Mouse (Mus musculus): ENCODE measurements around the gene Hmga2. TPM values are rescaled to one million over a fixed set of nuclear protein-coding genes. Genes with fewer than 3 reads are reported as not detected.

Gene Hmga2
- total and polyA plus RNA-seq, 2 experiments from 2014 or later: 0.24 to 0.52 TPM

- H3K36me3 ChIP-seq (ENCODE audit: insufficient read depth): no peaks in the 10 kb centered on the region
- H3K9me3 ChIP-seq (ENCODE audit: low read length): no peaks in the 10 kb centered on the region
- ATAC-seq: no peak
- no peak overlapping the region for H3K9ac ChIP-seq
- peak overlapping the region; percentile 21; the same call in 1 of the 2 replicates for H3K4me2 ChIP-seq (ENCODE audit: low read depth)
- no peak overlapping the region for H3K4me3 ChIP-seq (ENCODE audit: low read depth, low read length)
- 22% methylated on average over 28 of the region's 28 CpGs for WGBS
- no peak for TF ChIP-seq CTCF (IDR thresholded peaks at IDR 0.05; ENCODE audit: low read depth)
- peaks cover 13% of the 10 kb centered on the region for H3K27me3 ChIP-seq (ENCODE audit: insufficient read depth, low read length)
- no peak for DNase-seq
- no peak overlapping the region for H3K27ac ChIP-seq (ENCODE audit: low read depth, low read length)
- 0 out of 2 replicates have a peak, but pooled peaks cover 4% of the 10 kb centered on the region for H3K4me1 ChIP-seq (ENCODE audit: insufficient read depth)
Measured at GRCm38 (mm10) chr10:120390912-120391835, 85.1 kb downstream of the Hmga2 start.

- Histone ChIP-seq H3K4me1 (ENCODE audit: insufficient read depth) (0 out of 2 replicates have a peak, but pooled peaks cover 4% of the 10 kb centered on the region), H3K9me3 (ENCODE audit: low read length) (no peaks in the 10 kb centered on the region), H3K4me3 (ENCODE audit: low read depth, low read length) (no peak overlapping the region), H3K27ac (ENCODE audit: low read depth, low read length) (no peak overlapping the region), H3K4me2 (ENCODE audit: low read depth) (no peak overlapping the region), H3K36me3 (ENCODE audit: insufficient read depth) (no peaks in the 10 kb centered on the region), H3K9ac (no peak overlapping the region), H3K27me3 (ENCODE audit: insufficient read depth, low read length) (peaks cover 13% of the 10 kb centered on the region)
- 73% methylated on average over 6 of the region's 6 CpGs for WGBS
- ATAC-seq: no peak
- no peak for DNase-seq
- no peak for TF ChIP-seq CTCF (IDR thresholded peaks at IDR 0.05; ENCODE audit: low read depth)
Measured at GRCm38 (mm10) chr10:120389707-120390106, 86.6 kb downstream of the Hmga2 start.

GRCm38 (mm10) chr10:120388966-120389365, 87.3 kb downstream of the Hmga2 start:
- no peak for ATAC-seq
- Histone ChIP-seq H3K27ac (ENCODE audit: low read depth, low read length) (no peak overlapping the region), H3K27me3 (ENCODE audit: insufficient read depth, low read length) (peaks cover 13% of the 10 kb centered on the region), H3K4me1 (ENCODE audit: insufficient read depth) (0 out of 2 replicates have a peak, but pooled peaks cover 4% of the 10 kb centered on the region), H3K4me3 (ENCODE audit: low read depth, low read length) (no peak overlapping the region), H3K9me3 (ENCODE audit: low read length) (no peaks in the 10 kb centered on the region), H3K9ac (no peak overlapping the region), H3K36me3 (ENCODE audit: insufficient read depth) (no peaks in the 10 kb centered on the region), H3K4me2 (ENCODE audit: low read depth) (no peak overlapping the region)
- WGBS: 21% methylated on average over 10 of the region's 10 CpGs
- DNase-seq: no peak
- TF ChIP-seq CTCF (IDR thresholded peaks at IDR 0.05; ENCODE audit: low read depth): no peak

- H3K27me3 ChIP-seq (ENCODE audit: insufficient read depth, low read length): peaks cover 13% of the 10 kb centered on the region
- H3K4me1 ChIP-seq (ENCODE audit: insufficient read depth): 0 out of 2 replicates have a peak, but pooled peaks cover 4% of the 10 kb centered on the region
- no peak overlapping the region for H3K4me2 ChIP-seq (ENCODE audit: low read depth)
- ATAC-seq (no peak), DNase-seq (no peak)
- no peak overlapping the region for H3K4me3 ChIP-seq (ENCODE audit: low read depth, low read length)
- TF ChIP-seq CTCF (IDR thresholded peaks at IDR 0.05; ENCODE audit: low read depth): no peak
- no peak overlapping the region for H3K27ac ChIP-seq (ENCODE audit: low read depth, low read length)
- WGBS: 36% methylated on average over 8 of the region's 8 CpGs
- no peaks in the 10 kb centered on the region for H3K9me3 ChIP-seq (ENCODE audit: low read length)
- H3K36me3 ChIP-seq (ENCODE audit: insufficient read depth): no peaks in the 10 kb centered on the region
- H3K9ac ChIP-seq: no peak overlapping the region
Measured at GRCm38 (mm10) chr10:120388400-120388871, 87.8 kb downstream of the Hmga2 start.

- Histone ChIP-seq H3K9ac (no peak overlapping the region), H3K9me3 (ENCODE audit: low read length) (no peaks in the 10 kb centered on the region), H3K4me3 (ENCODE audit: low read depth, low read length) (no peak overlapping the region), H3K27me3 (ENCODE audit: insufficient read depth, low read length) (peaks cover 10% of the 10 kb centered on the region), H3K4me1 (ENCODE audit: insufficient read depth) (0 out of 2 replicates have a peak, but pooled peaks cover 4% of the 10 kb centered on the region), H3K27ac (ENCODE audit: low read depth, low read length) (no peak overlapping the region), H3K36me3 (ENCODE audit: insufficient read depth) (no peaks in the 10 kb centered on the region), H3K4me2 (ENCODE audit: low read depth) (no peak overlapping the region)
- TF ChIP-seq CTCF (IDR thresholded peaks at IDR 0.05; ENCODE audit: low read depth): no peak
- 29% methylated on average over 8 of the region's 8 CpGs for WGBS
- no peak for DNase-seq
- ATAC-seq: no peak
Measured at GRCm38 (mm10) chr10:120387105-120387504, 89.2 kb downstream of the Hmga2 start.

- Histone ChIP-seq H3K27ac (ENCODE audit: low read depth, low read length) (no peak overlapping the region), H3K4me2 (ENCODE audit: low read depth) (no peak overlapping the region)
- WGBS: 54% methylated on average over 10 of the region's 10 CpGs
Measured at GRCm38 (mm10) chr10:120384797-120385600, 91.3 kb downstream of the Hmga2 start.

More at GRCm38 (mm10) chr10:120384797-120385600, 91.3 kb downstream of the Hmga2 start:
- TF ChIP-seq CTCF (IDR thresholded peaks at IDR 0.05; ENCODE audit: low read depth): no peak
- Histone ChIP-seq H3K4me1 (ENCODE audit: insufficient read depth) (0 out of 2 replicates have a peak, but pooled peaks cover 4% of the 10 kb centered on the region), H3K36me3 (ENCODE audit: insufficient read depth) (no peaks in the 10 kb centered on the region), H3K9ac (no peak overlapping the region), H3K4me3 (ENCODE audit: low read depth, low read length) (no peak overlapping the region), H3K27me3 (ENCODE audit: insufficient read depth, low read length) (peaks cover 1% of the 10 kb centered on the region; the same call in 1 of the 2 replicates), H3K9me3 (ENCODE audit: low read length) (no peaks in the 10 kb centered on the region)
- ATAC-seq (no peak), DNase-seq (no peak)

All from forebrain, postnatal 0 days (tissue).